Mouse (Mus musculus) ES-Bruce4 (cell line): ENCODE measurements around the gene Lpp.

Source experiments
- EP300 ChIP-seq: IDR thresholded peaks from 2 replicates; pipeline ENCODE4 v1.6.1; 2011; ENCODE audit warnings: low read depth, low read length; ENCODE audit not compliant: insufficient read depth
- POLR2A ChIP-seq: IDR thresholded peaks from one replicate; pipeline ENCODE4 v1.8.1; 2011; ENCODE audit warnings: low read length; ENCODE audit not compliant: insufficient read depth

GRCm38 (mm10) chr16:24913641-24914392, 520.5 kb downstream of the Lpp start:
- TF ChIP-seq EP300 (no peak), POLR2A (no peak)
